Mouse (Mus musculus): ENCODE results near the gene Pgam5. TPM values are rescaled to one million over a fixed set of nuclear protein-coding genes. Genes with fewer than 3 reads are reported as not detected.

The Pgam5 gene
- polyA plus RNA-seq (2012), result 0.82 and 1.2 TPM in 2 replicates

DNA sequence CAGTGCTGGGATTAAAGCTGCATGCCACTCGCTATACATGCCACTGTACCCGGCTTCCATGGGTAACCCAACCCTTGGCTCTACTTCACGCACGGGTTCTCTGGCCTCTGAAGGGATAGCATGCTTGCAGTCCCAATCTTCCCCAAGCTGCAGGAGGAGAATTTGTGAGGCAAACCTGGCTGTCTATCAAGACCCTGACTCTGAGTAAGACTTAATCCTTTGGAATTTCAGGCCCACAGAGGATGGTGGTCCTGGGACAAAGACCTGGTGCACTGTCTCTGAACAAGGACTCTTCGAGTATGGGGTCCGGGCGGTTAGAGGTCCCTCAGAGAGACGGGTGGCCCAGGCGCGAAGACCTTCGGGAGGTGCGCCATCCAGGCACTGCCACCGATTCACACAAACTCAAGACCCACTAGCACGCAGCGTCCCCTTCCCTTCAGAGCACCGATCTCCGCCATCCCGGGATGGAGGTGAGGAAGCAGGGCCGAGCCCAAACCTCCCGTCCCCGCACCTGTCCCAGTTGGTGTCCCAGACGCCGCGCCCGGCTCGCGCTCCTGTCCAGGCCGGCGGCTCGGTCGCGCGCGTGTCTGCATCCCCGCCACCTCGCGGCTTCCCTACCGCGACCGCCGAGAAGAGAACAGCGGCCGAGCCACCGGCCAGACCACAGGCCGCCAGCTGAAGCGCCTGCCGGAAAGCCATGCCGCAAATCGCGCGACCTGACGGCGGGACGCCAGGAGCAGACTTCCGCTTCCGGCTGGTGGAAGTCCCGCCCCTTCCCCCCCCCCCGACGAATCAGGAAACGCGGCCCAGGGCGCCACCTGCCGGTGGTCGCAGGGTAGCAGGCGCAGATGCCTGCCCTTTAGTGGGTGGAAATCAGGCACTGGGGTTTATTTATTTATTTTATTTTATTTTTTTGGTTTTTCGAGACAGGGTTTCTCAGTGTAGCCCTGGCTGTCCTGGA is at the start of gene Pgam5:
Gene Pgam5, minus strand, starts transcription at position 773 of the 961 bp plus-strand sequence.
- Histone ChIP-seq H3K36me3 (ENCODE audit: control insufficient read depth) (peaks cover 40% of the 10 kb centered on the region), H3K27me3 (ENCODE audit: control insufficient read depth) (no peaks in the 10 kb centered on the region), H3K9me3 (ENCODE audit: control insufficient read depth, low read length) (no peaks in the 10 kb centered on the region), H3K4me1 (ENCODE audit: control insufficient read depth) (peaks cover 45% of the 10 kb centered on the region), H3K4me3 (replicated peaks) (peak within 1 kb of the TSS; percentile 98)
- TF ChIP-seq GATA1 (IDR thresholded peaks at IDR 0.05; ENCODE audit: low read length) (no peak), TAL1 (IDR thresholded peaks at IDR 0.05; ENCODE audit: low read length) (no peak)

DNA sequence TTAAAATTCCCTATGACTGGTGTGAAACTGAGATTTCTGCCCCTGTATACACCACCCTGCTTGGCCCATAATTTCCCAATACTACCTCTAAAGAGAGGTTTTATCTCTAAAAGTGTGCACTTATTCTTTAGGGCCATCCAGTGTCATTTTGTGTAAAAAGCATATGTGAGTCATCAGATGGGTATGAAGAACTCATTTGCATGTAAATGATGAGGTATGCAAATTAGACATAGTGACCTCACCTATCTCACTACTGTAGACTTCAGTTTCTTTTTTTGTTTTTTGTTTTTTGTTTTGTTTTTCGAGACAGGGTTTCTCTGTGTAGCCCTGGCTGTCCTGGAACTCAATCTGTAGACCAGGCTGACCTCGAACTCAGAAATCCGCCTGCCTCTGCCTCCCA is 43.4 kb upstream of the Pgam5 start:
- Histone ChIP-seq H3K27me3 (ENCODE audit: control insufficient read depth) (no peaks in the 10 kb centered on the region), H3K36me3 (ENCODE audit: control insufficient read depth) (peaks cover 96% of the 10 kb centered on the region), H3K4me1 (ENCODE audit: control insufficient read depth) (no peaks in the 10 kb centered on the region), H3K4me3 (replicated peaks) (no peak overlapping the region), H3K9me3 (ENCODE audit: control insufficient read depth, low read length) (no peaks in the 10 kb centered on the region)
- TF ChIP-seq TAL1 (IDR thresholded peaks at IDR 0.05; ENCODE audit: low read length), result no peak
- TF ChIP-seq GATA1 (IDR thresholded peaks at IDR 0.05; ENCODE audit: low read length), result no peak

DNA sequence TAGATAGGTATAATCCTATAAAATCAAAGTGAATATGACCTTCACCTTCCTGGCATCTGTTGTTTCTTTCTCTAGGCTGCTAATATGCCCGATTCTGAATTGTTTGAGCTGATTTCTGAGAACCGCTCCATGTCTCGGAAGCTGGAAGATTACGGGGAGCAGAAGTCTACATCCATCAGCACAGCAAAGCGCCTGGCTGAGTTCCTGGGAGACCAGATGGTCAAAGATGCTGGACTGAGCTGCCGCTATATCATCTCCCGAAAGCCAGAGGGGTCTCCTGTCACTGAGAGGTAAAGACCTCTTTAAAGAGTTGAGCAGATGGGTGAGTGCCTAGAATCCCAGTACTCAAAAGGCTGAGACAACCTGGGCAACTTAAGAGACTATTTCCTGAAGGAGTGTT is 39.1 kb upstream of the Pgam5 start:
- no peaks in the 10 kb centered on the region for H3K27me3 ChIP-seq (ENCODE audit: control insufficient read depth)
- H3K4me3 ChIP-seq (replicated peaks), result no peak overlapping the region
- H3K36me3 ChIP-seq (ENCODE audit: control insufficient read depth), result peaks cover 99% of the 10 kb centered on the region
- TF ChIP-seq TAL1 (IDR thresholded peaks at IDR 0.05; ENCODE audit: low read length), result no peak
- TF ChIP-seq GATA1 (IDR thresholded peaks at IDR 0.05; ENCODE audit: low read length), result no peak
- no peaks in the 10 kb centered on the region for H3K4me1 ChIP-seq (ENCODE audit: control insufficient read depth)
- H3K9me3 ChIP-seq (ENCODE audit: control insufficient read depth, low read length), result no peaks in the 10 kb centered on the region

DNA sequence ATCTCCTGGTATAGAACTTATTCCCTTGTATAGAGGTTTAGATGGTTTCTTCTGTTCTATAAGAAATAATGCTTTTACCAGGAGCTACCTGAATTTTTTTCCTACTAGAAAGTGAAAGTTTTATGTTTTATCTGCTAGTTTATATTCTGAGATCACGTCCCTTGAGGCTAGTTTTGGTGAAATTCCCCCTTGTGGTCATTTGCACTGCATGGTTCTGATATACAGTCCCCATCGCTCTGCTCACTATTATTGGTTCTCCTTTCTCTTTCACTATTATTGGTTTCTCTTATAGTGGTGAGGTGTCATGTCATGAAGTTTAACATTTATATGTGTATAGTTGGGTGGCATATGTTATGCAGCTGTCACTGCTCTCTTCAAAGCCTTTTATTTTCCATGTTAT is 30.9 kb upstream of the Pgam5 start:
- Histone ChIP-seq H3K4me1 (ENCODE audit: control insufficient read depth) (no peaks in the 10 kb centered on the region), H3K4me3 (replicated peaks) (no peak overlapping the region), H3K9me3 (ENCODE audit: control insufficient read depth, low read length) (no peaks in the 10 kb centered on the region), H3K36me3 (ENCODE audit: control insufficient read depth) (peaks cover 99% of the 10 kb centered on the region), H3K27me3 (ENCODE audit: control insufficient read depth) (no peaks in the 10 kb centered on the region)
- TF ChIP-seq GATA1 (IDR thresholded peaks at IDR 0.05; ENCODE audit: low read length) (no peak), TAL1 (IDR thresholded peaks at IDR 0.05; ENCODE audit: low read length) (no peak)

DNA sequence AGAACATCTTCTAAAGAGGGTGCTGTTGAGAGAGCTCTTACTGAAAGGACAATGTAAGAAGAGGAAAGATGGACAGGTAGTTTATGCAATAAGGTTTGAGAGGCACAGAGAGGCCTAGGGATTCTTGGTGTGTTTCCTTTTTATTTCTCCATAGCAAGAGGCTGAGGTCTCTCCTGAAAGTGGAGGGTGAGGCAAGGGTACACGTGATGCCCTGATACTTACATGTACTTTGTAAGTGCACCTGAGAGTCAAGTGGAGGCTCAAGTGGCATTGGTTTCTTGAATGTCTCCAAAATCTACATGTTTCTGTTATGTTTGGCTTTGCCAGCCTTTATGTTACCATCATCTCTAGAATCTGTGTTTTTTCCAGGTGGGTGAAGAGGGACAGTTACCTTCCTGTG is 26.9 kb upstream of the Pgam5 start:
- no peaks in the 10 kb centered on the region for H3K27me3 ChIP-seq (ENCODE audit: control insufficient read depth)
- peaks cover 96% of the 10 kb centered on the region for H3K36me3 ChIP-seq (ENCODE audit: control insufficient read depth)
- no peak overlapping the region for H3K4me3 ChIP-seq (replicated peaks)
- peaks cover under 1% of the 10 kb centered on the region; the same call in 1 of the 2 replicates for H3K4me1 ChIP-seq (ENCODE audit: control insufficient read depth)
- H3K9me3 ChIP-seq (ENCODE audit: control insufficient read depth, low read length), result no peaks in the 10 kb centered on the region
- TF ChIP-seq GATA1 (IDR thresholded peaks at IDR 0.05; ENCODE audit: low read length) (no peak), TAL1 (IDR thresholded peaks at IDR 0.05; ENCODE audit: low read length) (no peak)

DNA sequence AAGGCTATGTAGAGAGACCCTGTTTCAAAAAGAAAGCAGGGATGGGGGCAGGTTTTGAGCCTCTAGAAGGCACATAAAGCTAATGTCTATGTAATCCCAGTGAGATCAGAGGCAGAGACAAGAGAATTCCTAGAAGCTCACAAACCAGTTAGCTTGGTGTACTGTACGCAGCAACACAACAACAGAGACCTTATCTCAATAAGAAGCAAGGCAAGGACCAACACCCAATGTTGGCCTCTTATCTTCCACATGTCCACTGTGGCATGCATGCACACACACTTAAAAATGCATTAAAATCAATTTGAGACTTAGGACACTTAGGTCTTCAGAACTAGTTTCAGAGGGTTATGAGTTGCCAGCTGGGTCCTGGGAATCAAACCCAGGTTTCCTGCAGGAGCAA is 21.9 kb upstream of the Pgam5 start:
- no peaks in the 10 kb centered on the region for H3K27me3 ChIP-seq (ENCODE audit: control insufficient read depth)
- TF ChIP-seq GATA1 (IDR thresholded peaks at IDR 0.05; ENCODE audit: low read length), result no peak
- no peak for TF ChIP-seq TAL1 (IDR thresholded peaks at IDR 0.05; ENCODE audit: low read length)
- peaks cover 87% of the 10 kb centered on the region for H3K36me3 ChIP-seq (ENCODE audit: control insufficient read depth)
- peaks cover 28% of the 10 kb centered on the region for H3K4me1 ChIP-seq (ENCODE audit: control insufficient read depth)
- no peaks in the 10 kb centered on the region for H3K9me3 ChIP-seq (ENCODE audit: control insufficient read depth, low read length)
- no peak overlapping the region for H3K4me3 ChIP-seq (replicated peaks)

DNA sequence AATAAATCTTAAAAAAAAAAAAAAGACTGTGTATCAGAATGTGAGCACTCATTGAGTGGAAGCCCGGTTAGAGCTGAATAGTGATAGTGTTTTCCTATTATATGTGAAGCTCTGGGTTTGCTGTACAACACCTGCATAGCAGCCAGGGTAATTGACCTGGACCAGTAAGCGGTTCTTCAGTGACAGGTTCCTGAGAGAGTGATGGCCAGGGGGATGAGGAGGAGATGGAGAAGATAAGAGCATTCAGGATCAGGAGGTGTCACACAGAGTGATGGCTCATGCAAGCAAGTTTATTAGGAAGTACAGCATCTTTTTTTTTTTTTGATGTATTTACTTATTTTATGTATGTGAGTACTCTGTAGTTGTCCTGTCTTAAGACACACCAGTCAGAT is 17.4 kb upstream of the Pgam5 start:
- TF ChIP-seq GATA1 (IDR thresholded peaks at IDR 0.05; ENCODE audit: low read length) (peak; percentile 74), TAL1 (IDR thresholded peaks at IDR 0.05; ENCODE audit: low read length) (no peak)
- Histone ChIP-seq H3K4me3 (replicated peaks) (peak overlapping the region; percentile 90), H3K27me3 (ENCODE audit: control insufficient read depth) (no peaks in the 10 kb centered on the region), H3K9me3 (ENCODE audit: control insufficient read depth, low read length) (no peaks in the 10 kb centered on the region), H3K4me1 (ENCODE audit: control insufficient read depth) (peaks cover 49% of the 10 kb centered on the region), H3K36me3 (ENCODE audit: control insufficient read depth) (peaks cover 51% of the 10 kb centered on the region)

DNA sequence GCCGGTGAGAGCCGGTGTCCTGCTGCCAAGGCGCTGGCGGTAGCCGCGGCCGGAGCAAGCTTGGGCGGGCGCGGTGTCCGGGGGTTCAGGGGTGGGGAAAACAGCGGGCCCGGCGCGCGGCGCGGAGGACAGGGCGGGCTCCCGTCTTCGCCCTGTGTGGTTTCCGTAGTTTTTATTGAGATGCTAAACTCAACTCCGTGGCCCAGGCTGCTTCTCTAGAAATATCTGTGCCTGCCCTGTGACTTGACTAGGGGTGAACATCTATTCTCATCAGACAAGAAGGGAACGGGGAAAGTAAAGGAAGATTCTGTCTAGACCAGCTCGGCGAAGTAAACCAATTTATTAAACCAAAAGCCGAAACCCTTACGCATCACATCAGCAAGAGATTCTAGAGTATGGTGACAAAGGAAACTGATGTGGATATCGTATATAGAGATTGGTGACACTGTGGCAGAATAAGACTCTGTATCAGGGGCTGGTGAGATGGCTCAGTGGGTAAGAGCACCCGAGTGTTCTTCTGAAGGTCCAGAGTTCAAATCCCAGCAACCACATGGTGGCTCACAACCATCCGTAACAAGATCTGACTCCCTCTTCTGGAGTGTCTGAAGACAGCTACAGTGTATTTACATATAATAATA is 16.9 kb upstream of the Pgam5 start:
- Histone ChIP-seq H3K4me3 (replicated peaks) (peak overlapping the region; percentile 90), H3K36me3 (ENCODE audit: control insufficient read depth) (peaks cover 46% of the 10 kb centered on the region), H3K9me3 (ENCODE audit: control insufficient read depth, low read length) (no peaks in the 10 kb centered on the region), H3K27me3 (ENCODE audit: control insufficient read depth) (no peaks in the 10 kb centered on the region), H3K4me1 (ENCODE audit: control insufficient read depth) (peaks cover 48% of the 10 kb centered on the region)
- no peak for TF ChIP-seq TAL1 (IDR thresholded peaks at IDR 0.05; ENCODE audit: low read length)
- TF ChIP-seq GATA1 (IDR thresholded peaks at IDR 0.05; ENCODE audit: low read length), result no peak

DNA sequence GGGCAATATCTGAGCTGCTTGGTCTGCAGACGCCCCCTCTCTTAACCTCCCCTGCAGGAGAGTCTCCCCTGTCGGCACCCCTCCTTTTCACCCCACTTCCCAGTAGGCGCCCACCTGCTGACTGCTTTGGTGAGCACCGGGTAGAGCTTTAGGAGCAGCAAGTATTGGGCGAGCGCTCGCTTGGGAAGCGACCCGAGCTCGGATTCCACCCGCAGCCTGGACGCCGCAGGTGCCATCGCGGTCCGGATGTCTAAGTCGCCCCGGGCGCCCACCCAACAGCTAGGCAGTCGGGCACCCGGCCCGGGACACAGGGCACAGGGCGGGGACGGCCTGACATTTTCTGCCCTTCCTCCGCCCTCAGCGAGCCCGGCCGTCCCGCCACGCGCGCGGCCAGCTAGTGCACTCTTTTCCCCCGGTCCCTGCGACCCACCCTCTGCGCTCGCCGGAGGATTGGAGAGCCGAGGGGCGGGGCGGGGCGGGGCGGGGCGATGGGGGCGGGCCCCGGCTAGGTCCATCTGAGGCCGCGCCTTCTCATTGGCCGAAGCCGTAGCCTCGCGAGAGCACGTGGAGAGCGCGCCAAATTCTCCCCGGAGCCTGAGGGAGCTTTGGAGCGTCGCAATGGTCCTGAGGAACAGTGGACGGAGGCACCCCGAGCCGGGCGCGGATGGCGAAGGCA is 16.2 kb upstream of the Pgam5 start, which contains the start of the genes Pxmp2 and Pole:
Gene Pxmp2, minus strand, starts transcription at position 417 of the 676 bp plus-strand sequence.
Gene Pole, plus strand, starts transcription at position 537 of the 676 bp plus-strand sequence.
- Histone ChIP-seq H3K9me3 (ENCODE audit: control insufficient read depth, low read length) (no peaks in the 10 kb centered on the region), H3K4me3 (replicated peaks) (peak within 1 kb of the TSS; percentile 90), H3K36me3 (ENCODE audit: control insufficient read depth) (peaks cover 43% of the 10 kb centered on the region), H3K27me3 (ENCODE audit: control insufficient read depth) (no peaks in the 10 kb centered on the region), H3K4me1 (ENCODE audit: control insufficient read depth) (peaks cover 43% of the 10 kb centered on the region)
- TF ChIP-seq TAL1 (IDR thresholded peaks at IDR 0.05; ENCODE audit: low read length) (no peak), GATA1 (IDR thresholded peaks at IDR 0.05; ENCODE audit: low read length) (no peak)
